Mouse (Mus musculus): ENCODE measurements around the gene Zfp750.

GRCm38 (mm10) chr11:121510512-121511246 is 8.5 kb downstream of the Zfp750 start:
- TF ChIP-seq POLR2A (IDR thresholded peaks at IDR 0.05; ENCODE audit: low read depth, low read length) = no peak
- TF ChIP-seq CTCF (IDR thresholded peaks at IDR 0.05; ENCODE audit: borderline replicate concordance, insufficient read depth, low read length) = no peak

Data from embryonic fibroblast, embryonic 13.5 days (primary cell).